Mouse (Mus musculus): Measurements from ENCODE around the gene Lbx1.

DNA sequence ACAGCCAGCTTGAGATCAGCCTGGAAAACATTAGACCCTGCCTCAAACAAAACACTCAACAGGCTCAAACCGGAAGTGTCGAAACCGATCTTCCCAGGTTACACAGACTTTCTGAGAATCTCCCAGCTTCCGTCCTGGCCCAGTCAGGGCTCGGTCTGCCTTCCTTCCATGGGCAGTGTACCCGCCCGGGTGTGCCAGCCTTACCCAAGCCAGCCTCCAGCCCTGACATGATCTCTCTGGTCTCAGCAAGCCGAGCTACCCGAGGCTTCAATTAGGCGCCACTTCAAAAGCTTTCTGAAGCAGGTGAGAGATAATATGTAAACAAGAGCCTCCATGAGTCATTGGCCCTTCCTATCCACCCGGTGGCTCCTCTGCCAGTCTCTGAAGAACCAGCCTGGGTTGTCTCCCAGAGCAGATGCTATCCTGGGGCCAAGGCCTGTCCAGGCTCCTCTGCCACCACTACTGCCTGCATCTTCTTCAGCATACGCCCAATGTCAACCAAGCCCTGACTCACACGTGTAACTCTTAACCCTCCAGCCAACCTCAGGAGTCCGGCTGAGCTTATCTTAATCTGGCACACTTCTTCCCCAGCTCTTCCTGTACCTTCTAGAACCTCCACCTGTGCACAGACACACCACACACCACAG is 25.7 kb downstream of the Lbx1 start:
- TF ChIP-seq CTCF (IDR thresholded peaks at IDR 0.05; ENCODE audit: low read depth, low read length) (no peak), POLR2A (IDR thresholded peaks at IDR 0.05; ENCODE audit: borderline replicate concordance, low read depth, low read length) (no peak)
